Mouse (Mus musculus) lung, postnatal 0 days (tissue): Measurements from ENCODE around the gene Itk.

Experiments
- CTCF ChIP-seq: IDR thresholded peaks from 2 replicates; pipeline ENCODE4 v1.5.1; 2016; ENCODE audit warnings: antibody characterized with exemption, mild to moderate bottlenecking
- EP300 ChIP-seq: IDR thresholded peaks from 2 replicates; pipeline ENCODE4 v1.6.1; 2016; ENCODE audit warnings: antibody characterized with exemption, mild to moderate bottlenecking, control low read depth

- no peak for TF ChIP-seq CTCF
- no peak for TF ChIP-seq EP300
Observed at GRCm38 (mm10) chr11:46395088-46395487, 5.8 kb upstream of the Itk start.
